Mouse (Mus musculus) megakaryocyte, embryonic 14.5 days (primary cell): ENCODE measurements around the gene Ccn5.

Source experiments
- FLI1 ChIP-seq: IDR thresholded peaks from 2 replicates; pipeline ENCODE4 v1.6.1; 2012; ENCODE audit warnings: low read length, inconsistent platforms, mixed read lengths
- GATA1 ChIP-seq: IDR thresholded peaks from 3 replicates; pipeline ENCODE4 v1.6.1; 2012; ENCODE audit warnings: mixed read lengths, low read length, inconsistent platforms, borderline replicate concordance

- TF ChIP-seq GATA1 (no peak), FLI1 (no peak)
These were observed 36.8 kb upstream of the Ccn5 start for GRCm38 (mm10) chr2:163783901-163784300.
